Mouse (Mus musculus) effector memory CD4-positive, alpha-beta T cell, adult 5 months (primary cell): ENCODE data around the gene Capn8. TPM values are rescaled to one million over a fixed set of nuclear protein-coding genes. Genes with fewer than 3 reads are reported as not detected.

Source experiments
- polyA plus RNA-seq: library from polyadenylated mRNA; unstranded; fragments of 100-300 nt; shearing (Covaris generic); gene quantifications from one replicate; pipeline ENCODE4 v1.2.1, GENCODE M21; 2017

Capn8 gene
- not detected for polyA plus RNA-seq

GRCm38 (mm10) chr1:182564408-182565120 lies at the start of gene Capn8:
TSS of gene Capn8 (plus strand) at chr1:182565007.

GRCm38 (mm10) chr1:182516758-182517676 lies 47.8 kb upstream of the Capn8 start, which contains the start of gene Capn2:
TSS of gene Capn2 (minus strand) at chr1:182517608.

Other genes with a start within 250 kb of the Capn8 start
- gene Fbxo28, start 223.4 kb upstream of the Capn8 start, polyA plus RNA-seq: 63.5 TPM
- gene Trp53bp2, start 155.8 kb upstream of the Capn8 start, polyA plus RNA-seq: 21.6 TPM
- gene Capn2, start 47.4 kb upstream of the Capn8 start, polyA plus RNA-seq: 102 TPM
- not detected for gene Ccdc185, start 184.2 kb downstream of the Capn8 start, polyA plus RNA-seq
- gene Susd4, start 198.9 kb downstream of the Capn8 start, polyA plus RNA-seq: 9.9 TPM